Mouse (Mus musculus) adrenal gland, adult (tissue): ENCODE data around the gene Celf2.
"Not testable (repeated sequence)": the region's sequence is repeated elsewhere in the genome, so short reads cannot be mapped to it uniquely, and the experiment has no call there.

ENCODE experiments used
- DNase-seq, 2 experiments: peaks; one replicate each; pipeline ENCODE4 v3.0.0; 2022 to 2023; ENCODE audit warnings: low spot score in 1 of 2; ENCODE audit not compliant: inconsistent age in 2 of 2

The Celf2 gene

GRCm38 (mm10) chr2:7509463-7509862 is at the start of gene Celf2:
Celf2 (minus strand) TSS chr2:7509563.
- not testable (repeated sequence) for DNase-seq

- no peak for DNase-seq
Measured at GRCm38 (mm10) chr2:7555144-7555892, 46.0 kb upstream of the Celf2 start.

GRCm38 (mm10) chr2:7554601-7555000 is 45.2 kb upstream of the Celf2 start:
- no peak for DNase-seq

- DNase-seq, result no peak
Measured at GRCm38 (mm10) chr2:7552887-7553286, 43.5 kb upstream of the Celf2 start.

- no peak for DNase-seq
Measured at GRCm38 (mm10) chr2:7548886-7549285, 39.5 kb upstream of the Celf2 start.

- DNase-seq, result no peak
Measured at GRCm38 (mm10) chr2:7534615-7535204, 25.3 kb upstream of the Celf2 start.

GRCm38 (mm10) chr2:7534195-7534594 is 24.8 kb upstream of the Celf2 start:
- no peak for DNase-seq

- DNase-seq, result no peak
Measured at GRCm38 (mm10) chr2:7531185-7531960, 22.0 kb upstream of the Celf2 start.

GRCm38 (mm10) chr2:7530461-7531184 is 21.3 kb upstream of the Celf2 start:
- DNase-seq, result no peak

GRCm38 (mm10) chr2:7529637-7530036 is 20.3 kb upstream of the Celf2 start:
- DNase-seq, result no peak

GRCm38 (mm10) chr2:7526696-7527095 is 17.3 kb upstream of the Celf2 start:
- no peak for DNase-seq

GRCm38 (mm10) chr2:7519473-7519872 is 10.1 kb upstream of the Celf2 start:
- DNase-seq, result no peak

- no peak for DNase-seq
Measured at GRCm38 (mm10) chr2:7493420-7493819, 15.9 kb downstream of the Celf2 start.

GRCm38 (mm10) chr2:7484974-7485373 is 24.4 kb downstream of the Celf2 start:
- no peak for DNase-seq

- DNase-seq, result no peak
Measured at GRCm38 (mm10) chr2:7482062-7482461, 27.3 kb downstream of the Celf2 start.

- no peak for DNase-seq
Measured at GRCm38 (mm10) chr2:7460329-7461056, 48.9 kb downstream of the Celf2 start.

- no peak for DNase-seq
Measured at GRCm38 (mm10) chr2:7438721-7439282, 70.6 kb downstream of the Celf2 start.

GRCm38 (mm10) chr2:7426481-7426880 is 82.9 kb downstream of the Celf2 start:
- DNase-seq, result no peak

GRCm38 (mm10) chr2:7400530-7400929 is 108.8 kb downstream of the Celf2 start:
- DNase-seq, result no peak

- DNase-seq, result no peak
Measured at GRCm38 (mm10) chr2:7395935-7396334, 113.4 kb downstream of the Celf2 start.
